Mouse (Mus musculus): ENCODE measurements at regions not wholly inside any gene's neighbourhood (a gene's known extent, or its start where the extent isn't known, plus 50 kb on each side); places are given as distances from the start of the nearest gene placed in this dataset.
A peak's percentile ranks its signal among the peaks of the same experiment; 100 is the strongest.

DNA sequence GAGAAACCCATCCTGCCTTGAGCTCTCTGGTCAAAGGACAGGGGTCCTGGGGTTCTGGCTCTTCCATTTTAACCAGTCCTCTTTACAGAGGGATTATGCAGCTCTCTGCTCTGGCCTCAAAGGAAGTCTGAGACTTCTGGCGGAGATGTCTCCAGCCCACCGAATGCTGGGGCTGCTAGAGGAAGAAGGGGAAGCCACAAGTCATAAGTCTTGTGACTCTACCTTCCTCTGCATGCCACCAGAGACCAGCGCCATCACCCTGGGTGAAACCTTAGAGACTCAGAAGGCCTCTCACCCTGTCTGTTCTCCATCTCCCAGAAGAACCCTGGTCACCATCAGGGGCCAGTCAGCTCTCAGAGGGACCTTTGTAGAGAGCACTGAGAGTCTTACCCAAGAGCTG lies 246.4 kb upstream of the Sulf2 start:
- no peak for DNase-seq (ENCODE audit: low spot score)

DNA sequence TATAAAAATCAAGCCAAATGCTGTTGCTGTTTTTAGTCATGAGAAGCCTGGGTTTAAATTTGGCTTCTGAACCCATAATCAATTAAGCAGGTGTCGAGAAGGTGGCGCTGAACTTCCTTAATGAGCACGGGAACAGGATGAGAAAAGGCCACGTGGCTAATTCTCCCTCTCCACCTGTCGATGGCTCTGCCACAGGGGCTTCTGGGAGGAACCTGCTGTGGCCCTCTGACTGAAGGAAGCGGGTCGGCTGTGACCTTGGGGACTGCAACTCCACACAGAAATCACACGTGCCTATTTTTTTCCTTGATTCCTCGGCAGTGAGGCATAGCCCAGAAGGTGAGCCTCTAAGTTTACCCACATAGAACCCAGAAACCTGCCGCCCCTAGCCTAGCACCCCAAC lies 244.8 kb upstream of the Sulf2 start:
- DNase-seq (ENCODE audit: low spot score), result no peak

DNA sequence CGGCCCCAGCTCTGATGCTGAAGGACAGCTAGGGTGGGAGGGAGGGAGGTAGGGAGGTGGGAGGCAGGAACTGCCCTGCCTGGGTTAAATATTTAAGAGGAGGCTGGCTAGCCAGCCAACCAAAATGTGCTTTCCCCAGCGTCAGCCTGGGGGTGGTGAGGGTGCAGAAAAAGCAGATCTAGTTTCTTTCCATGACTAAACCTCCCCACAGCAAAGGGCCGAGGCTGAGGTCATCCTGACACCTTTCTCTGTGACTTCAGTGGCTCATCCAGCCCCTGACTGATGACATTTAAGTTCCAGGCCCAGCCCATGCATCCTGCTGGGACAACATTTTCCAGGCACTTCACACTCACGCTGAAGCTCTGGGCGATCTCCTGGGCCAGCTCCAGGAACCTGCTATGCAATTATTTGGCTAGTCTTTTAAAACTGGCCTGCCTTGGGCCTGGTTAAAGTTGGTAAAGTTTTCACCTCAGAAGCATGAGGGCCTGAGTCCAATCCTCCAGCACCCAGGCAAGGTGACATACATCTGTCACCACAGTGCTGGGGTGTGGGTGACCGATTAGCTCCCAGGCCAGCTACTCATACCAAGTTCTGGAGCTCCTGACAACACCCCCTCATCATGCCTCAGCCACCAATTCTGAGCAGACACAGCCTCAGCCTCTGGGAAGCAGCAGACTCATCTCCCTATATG lies 243.8 kb upstream of the Sulf2 start:
- peak; percentile 37 for DNase-seq (ENCODE audit: low spot score)

DNA sequence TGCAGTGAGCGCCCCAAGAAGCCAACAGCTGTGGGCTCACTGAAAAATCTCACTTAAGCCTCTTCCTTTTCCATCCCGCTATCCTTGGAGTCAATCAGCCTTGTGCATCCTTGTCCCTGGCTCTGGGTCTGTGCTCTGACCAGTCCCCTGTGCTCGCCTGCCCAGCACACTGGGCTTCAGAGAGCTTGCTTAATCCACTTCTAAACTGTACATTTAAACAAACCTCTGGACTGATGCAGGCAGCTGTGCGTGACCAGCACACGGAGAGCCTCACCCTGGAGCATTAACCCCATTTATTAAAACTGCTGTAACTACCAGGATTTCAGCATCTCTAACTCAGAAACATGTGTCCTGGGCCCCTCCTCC lies 243.3 kb upstream of the Sulf2 start:
- DNase-seq (ENCODE audit: low spot score), result no peak

DNA sequence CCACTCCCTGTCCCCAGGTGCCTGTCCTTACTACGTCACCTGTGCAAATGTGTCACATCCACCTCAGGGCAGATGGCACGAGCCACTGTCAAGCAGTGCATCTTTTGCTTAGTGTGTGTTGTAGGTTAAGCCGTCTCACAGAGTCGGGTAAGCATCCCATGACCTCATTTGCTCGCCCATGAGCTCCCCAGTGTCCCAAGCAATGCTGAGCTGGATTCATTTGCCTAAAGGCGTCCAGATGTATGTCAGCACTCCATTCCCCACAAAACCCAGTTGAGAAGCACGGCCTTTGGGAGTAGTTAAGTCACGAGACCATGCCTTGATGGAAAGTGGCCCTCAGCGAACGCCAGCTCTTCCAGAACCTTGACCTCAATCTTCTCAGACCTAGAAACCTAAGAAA lies 242.7 kb upstream of the Sulf2 start:
- DNase-seq (ENCODE audit: low spot score), result no peak

DNA sequence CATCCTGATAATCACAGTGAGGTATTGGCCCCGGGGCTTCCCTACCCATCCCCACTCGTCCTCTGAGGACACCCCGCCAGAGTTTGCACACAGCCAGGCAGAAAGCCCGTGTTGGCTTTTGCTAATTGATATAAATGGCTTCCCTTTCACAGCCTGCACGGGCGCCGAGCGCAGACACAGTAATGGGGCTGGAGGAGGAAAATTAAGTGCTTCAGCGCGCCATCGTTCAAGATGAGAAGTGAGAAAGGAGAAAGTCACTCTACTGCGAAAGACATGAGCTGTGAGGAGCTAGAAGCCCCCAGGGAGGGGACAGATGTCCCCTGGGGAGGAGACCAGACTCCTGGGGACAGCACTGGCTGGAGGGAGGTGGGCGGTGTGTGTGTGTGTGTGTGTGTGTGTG lies 239.2 kb upstream of the Sulf2 start:
- DNase-seq (ENCODE audit: low spot score), result no peak

DNA sequence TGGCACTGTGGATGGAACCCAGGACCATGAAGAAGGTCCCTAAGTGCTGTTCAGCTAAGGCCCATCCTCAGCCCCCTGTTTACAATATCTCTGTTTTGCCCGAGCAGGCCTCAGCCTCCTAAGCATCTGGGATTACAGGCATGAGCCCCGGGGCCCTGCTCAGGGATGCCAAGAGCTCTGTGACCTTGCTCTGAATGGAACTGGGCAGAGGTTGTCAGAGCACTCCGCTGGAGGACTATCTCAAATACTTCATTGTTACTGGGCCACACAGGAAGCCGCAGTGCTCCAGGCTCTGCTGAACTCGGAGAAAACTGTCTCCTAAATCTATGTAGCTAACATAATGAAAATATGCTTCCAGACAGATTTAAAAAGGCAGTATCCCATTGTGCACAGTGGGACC lies 235.7 kb upstream of the Sulf2 start:
- DNase-seq (ENCODE audit: low spot score), result no peak

DNA sequence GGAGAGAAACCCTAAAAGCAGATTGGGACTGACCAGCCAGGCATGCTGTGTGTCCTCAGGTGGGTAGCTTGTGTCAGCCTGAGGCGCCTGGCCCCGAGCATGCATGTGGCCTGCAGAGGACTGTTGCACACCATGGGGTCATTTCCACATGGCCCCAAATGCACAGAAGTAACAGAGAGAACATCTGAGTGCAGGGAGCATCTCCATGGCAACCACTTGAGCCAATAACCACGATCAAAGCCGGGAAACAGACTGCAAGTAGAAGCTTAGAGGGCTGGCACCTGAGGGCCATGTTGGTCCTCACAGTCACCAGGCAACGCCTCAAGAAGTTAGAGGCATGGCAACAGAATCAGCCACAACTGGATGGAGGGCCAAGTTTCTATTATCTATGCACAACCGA lies 232.6 kb upstream of the Sulf2 start:
- no peak for DNase-seq (ENCODE audit: low spot score)

DNA sequence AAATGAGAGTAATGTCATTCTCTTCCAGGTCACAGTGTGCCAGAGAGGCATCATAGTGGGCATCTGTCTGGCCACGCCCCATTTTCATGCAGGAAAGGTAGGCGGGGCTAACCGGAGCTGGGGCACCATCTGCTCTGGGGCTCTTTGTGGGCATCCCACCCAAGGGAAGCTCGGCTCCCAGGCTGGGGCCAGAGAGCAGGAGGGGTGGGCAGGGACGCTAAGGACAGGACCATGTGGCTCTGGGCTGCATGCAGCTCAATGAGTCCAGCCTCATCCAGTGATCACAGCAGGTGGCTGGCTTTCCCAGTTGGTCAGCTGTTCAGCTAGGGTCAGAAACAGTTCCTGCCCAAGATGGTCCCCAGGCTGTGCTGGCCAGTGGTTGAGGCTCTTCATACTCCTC lies 231.4 kb upstream of the Sulf2 start:
- DNase-seq (ENCODE audit: low spot score), result no peak

DNA sequence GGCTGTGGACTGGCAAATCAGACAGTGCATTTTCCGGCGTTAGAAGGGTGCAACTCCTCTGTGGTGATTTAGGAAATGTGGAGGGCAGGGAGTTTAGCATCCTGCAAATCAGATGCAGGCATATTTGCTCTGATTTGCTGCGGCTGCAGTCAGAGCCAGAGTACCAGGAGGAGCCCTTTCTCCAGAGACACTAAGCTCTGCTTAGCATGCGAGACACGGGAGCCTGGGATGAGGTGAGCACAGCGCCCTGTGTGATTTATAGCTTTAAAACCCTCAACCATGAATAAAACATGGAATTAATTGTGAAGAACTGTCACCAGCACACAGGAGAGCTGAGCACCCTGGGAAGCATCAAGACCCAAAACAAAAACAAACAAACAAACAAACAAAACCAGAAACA lies 229.1 kb upstream of the Sulf2 start:
- DNase-seq (ENCODE audit: low spot score), result no peak

DNA sequence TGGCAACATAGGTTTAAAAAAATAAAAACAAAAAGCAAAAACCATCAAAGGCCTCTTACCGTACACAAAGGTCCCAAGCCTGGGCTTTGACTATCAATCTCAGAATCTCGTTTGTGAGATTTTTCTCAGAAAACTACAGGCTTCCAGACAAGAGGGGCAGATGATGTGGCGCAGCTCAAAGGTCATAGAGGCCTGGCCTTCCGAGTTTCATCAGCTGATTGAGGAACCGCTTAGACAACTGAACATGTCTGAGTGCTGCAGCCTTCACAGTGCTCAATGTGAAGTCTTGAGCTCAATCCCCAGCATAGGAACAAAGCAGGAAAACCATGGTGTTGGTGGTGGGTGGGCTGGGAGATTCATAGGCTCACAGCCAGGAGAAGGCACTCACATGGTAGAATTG lies 227.9 kb upstream of the Sulf2 start:
- DNase-seq (ENCODE audit: low spot score), result no peak

DNA sequence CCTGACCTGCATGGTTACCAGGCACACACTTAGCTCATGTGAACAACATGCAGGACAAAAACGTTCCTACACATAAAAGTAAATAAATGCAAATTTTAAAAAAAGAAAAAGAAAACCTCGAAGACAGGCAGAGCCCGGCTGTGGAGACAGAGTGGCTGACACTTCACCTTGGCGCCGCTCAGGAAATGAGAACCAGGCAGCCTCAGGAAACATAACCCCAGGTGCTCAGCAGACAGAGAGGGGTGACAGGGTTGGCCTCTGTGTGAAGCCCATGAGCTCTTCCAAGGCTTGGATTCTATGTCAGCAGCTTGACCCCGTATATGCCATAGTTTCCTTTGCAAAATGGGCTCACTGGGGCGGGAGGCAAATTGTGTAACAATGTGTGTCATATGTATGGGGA lies 226.7 kb upstream of the Sulf2 start:
- DNase-seq (ENCODE audit: low spot score), result no peak

DNA sequence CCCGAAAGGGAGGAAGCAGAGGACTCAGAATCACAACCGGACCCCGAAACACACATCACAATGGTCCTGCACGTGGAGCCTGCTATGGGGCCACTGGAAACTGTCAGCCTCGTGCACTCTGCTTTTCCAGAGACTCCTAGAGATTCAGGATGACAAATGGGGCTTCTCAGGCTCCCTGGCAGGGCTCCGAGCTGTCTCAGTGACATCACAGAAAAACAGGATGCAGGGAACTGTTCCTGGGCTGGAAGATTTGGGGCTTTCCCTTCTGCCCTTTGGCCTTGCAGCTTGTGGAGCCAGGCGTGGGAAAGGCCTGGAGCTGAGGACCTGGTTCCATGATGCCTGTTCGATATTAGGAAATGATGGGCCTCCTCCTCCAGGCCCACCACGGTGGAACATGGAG lies 225.4 kb upstream of the Sulf2 start:
- DNase-seq (ENCODE audit: low spot score), result no peak

DNA sequence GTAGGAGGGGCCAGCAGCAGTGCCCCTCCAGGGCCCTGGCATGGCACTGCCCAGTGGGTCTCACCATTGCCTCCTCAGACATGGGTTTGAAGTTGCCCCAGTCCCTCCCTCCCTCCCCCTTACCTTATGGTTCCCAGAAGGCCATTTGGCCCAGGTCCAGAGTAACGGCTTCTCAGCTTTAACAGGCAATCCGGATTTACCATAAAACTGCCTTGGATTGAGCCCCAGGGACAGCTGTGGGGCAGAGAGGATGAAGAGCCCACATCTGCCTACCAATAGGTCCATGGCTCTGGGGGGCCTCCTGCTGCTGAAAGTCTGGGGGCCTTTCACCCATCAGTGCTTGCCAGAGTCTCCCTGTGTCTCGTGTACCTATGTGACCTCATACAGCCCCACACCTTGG lies 222.9 kb upstream of the Sulf2 start:
- DNase-seq (ENCODE audit: low spot score), result no peak

DNA sequence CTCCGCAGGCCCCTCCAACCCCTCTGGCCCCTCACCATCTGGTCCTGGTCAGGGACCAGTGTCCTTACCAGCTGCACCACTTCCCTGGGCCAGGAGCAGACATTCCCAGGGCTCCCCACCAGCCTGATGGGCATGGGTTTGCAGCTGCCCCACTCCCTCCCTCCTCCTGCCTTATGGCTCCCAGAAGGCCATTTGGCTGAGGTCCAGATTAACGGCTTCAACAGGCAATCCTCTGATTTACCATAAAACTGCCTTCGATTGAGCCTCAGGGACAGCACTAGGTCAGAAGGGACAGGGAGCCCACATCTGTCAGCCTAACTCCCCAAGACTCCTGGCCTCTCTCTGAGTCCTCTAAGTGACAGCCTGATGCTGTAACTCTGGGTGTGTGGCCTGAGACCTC lies 221.9 kb upstream of the Sulf2 start:
- no peak for DNase-seq (ENCODE audit: low spot score)

DNA sequence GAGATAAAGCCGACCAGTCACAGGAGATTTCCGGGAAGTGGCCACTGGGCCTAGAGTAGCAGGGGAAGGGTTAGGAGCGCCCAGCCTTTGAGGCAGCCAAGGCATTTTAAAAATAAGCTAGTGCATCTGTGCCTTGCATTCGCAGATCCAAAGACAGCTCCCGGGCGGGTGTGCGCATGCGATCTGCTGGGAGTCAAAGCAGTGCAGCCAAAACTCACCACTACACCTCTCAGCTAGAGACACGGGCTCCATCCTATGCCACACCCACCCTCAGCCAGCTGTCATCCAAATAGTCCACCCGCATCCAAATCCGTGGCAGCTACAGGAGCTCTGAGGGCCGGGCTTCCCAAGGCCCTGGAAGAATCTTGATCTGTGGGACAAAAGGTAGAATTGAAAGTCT lies 220.2 kb upstream of the Sulf2 start:
- no peak for DNase-seq (ENCODE audit: low spot score)

DNA sequence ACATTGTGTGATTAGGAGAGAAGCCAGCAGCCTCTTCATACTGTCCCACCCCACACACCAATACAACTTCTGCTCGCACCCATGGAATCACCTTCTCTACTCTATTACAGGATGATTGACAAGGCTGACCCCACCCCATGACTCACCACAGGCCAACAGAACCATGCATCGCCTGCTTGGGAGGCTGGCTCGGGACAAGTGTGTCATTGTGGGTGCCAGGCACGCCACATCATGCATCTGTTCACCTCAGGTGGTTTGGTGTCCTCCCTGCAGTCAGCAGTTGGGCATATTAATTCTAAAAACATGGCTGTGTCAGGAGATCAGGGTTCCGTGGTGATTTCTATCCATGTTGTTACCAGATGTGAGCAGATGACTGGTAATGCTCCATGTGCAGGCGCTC lies 215.3 kb upstream of the Sulf2 start:
- no peak for DNase-seq (ENCODE audit: low spot score)

DNA sequence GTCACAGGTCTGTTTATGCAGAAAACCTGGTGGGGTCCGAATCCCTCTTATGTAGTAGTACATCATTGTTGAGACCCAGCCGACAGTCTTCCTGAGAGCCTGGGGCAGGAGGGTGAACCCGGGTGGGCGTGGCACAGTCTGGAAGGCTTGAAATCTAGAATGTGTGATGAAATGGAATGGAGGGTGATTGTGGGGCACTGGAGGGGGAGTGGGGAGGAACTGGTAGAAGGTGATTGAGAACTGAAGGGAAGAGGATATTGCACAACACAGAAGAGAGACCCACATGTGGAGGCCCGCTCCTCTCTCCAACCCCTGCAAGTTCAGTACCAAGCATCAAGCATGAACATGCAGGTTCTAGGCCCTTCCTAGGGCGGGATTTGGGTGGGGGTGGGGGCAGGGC lies 206.2 kb upstream of the Sulf2 start:
- DNase-seq (ENCODE audit: low spot score), result no peak

DNA sequence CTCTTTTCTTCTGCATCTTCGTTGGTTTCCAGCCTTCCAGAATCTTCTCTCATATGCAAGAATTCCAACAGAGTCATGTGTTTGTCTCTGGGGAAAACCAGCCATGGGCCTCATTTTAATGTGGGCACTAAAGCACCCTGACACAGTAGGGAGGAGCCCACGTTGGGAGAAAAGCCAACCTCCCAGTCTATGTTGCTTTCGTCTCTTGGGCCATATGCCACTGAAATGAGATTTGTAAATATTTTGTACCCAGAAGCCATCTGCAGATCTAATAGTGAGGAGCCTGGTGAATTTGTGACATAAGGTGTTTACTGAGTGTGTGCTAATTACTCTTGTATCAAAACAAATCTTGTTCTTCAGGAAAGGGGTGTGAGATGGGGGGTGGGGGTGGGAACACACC lies 205.3 kb upstream of the Sulf2 start:
- DNase-seq (ENCODE audit: low spot score), result no peak

DNA sequence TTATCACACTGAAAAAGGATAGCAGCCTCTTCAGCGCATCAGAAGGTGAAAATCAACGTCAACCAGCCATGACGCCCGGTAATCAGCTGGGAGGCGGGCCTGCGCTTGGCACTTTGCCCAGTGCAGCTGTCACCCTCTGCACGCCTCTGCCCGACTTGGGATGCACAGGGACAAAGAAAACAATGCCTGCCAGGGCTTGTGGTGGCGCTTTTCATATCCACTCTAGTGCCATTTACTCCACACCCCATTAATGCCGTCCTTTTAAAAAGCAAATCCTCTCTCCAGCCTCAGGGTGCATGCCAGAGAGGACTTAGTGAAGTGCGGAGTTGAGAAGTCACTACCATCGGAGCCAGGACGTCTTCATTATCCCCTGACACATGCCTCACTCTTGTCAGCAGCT lies 204.5 kb upstream of the Sulf2 start:
- DNase-seq (ENCODE audit: low spot score), result no peak

DNA sequence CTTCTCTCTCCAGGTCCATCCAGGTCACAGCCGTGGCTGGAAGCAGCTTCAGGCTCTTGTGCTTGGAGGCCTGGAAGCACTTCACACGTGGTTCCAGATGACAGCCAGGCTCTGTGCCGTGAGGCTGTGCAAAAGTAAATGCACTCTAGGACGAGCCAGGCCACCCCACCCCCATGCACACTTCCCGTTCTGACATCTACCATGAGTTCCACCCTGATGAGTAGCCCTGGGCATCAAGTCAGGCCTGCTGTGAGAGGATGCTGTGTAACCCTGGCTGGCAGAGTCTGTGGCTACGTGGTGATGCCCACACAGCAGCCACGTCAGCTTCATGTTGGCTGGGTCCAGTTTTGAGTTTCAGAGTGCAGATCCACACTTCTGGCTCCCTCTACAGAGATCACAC lies 202.4 kb upstream of the Sulf2 start:
- DNase-seq (ENCODE audit: low spot score), result no peak

DNA sequence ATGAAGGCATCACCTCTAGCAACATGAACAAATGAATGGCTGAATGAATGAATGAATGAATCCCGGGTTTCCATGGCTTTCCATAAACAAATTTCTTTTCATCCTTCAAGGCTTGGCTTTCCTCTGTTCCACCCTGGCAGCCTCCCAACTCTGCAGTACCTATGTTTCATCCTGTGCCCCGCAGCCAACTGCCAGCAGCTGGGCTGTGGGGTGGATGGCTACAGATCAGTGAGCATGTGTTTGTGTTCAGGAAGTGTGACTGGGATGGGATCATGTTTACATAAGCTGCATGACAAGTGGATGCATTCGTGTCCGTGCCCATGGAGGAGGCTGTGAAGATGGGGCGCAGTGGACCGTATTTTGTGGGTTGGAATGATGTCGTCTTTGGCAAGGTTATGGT lies 200.5 kb upstream of the Sulf2 start:
- DNase-seq (ENCODE audit: low spot score), result no peak

DNA sequence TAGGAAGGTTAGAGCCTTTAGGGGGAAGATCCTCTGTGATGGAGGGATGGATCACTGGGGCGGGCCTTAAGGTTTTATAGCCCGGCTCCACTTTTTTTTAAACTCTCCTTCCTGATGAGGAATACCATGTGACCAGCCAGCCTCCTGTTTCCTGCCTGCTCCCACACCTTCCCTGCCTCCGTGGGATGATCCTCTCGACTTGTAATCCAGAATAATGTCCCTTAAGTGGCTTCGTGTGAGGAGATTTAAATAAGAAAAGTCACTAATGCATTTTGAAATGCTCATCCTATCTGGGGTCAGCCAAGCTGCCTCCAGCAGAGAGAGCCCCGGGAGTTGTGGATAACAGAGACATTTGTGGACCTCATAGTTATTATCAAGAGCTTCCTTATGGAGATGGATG lies 200.0 kb upstream of the Sulf2 start:
- DNase-seq (ENCODE audit: low spot score), result no peak

DNA sequence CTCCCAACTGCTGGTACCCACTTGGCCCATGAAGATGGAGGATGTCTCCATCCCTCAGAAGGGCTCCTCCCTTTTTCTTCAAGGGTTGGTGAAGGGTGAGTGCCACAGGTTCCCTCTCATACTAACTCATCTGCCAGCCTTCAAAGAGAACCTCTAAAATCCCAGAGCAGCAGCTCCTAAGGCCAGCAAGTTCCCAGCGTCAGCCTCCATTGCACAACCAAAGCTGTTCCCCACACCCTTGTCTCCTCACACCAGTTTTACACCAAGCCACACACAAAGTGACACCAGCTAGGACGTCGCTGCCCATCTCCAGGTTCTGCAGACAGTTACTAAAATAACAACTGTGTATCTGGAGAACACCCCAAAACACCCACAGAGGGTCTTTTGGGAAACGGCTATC lies 198.9 kb upstream of the Sulf2 start:
- DNase-seq (ENCODE audit: low spot score), result no peak

Data from ovary, adult 18-20 months (tissue).